Mouse (Mus musculus) cerebellum, adult 11 months (tissue): ENCODE results near the gene Rbm8a.

Experiments used
- DNase-seq: peaks from one replicate; pipeline ENCODE4 v3.0.0; 2022

The Rbm8a gene

DNA sequence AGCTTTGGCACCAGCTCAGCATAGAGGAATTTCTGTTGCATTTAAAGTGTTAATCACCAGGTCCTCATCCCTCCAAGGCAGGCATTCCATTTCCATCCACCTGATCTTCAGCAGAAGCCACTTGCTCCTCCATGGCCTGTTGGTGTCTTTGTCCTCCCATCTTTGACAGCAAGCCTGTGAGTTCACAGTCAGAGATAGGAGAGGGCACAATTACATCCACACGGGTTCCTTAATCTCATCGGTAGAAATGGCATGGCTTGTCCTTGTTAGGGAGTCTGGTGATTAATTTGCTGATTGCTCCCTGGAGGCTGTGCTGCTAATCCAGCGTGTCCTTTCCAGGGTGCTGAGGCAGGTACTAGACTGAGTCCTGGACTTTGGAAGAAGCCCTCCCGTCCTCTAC, 43.8 kb downstream of the Rbm8a start:
- no peak for DNase-seq

DNA sequence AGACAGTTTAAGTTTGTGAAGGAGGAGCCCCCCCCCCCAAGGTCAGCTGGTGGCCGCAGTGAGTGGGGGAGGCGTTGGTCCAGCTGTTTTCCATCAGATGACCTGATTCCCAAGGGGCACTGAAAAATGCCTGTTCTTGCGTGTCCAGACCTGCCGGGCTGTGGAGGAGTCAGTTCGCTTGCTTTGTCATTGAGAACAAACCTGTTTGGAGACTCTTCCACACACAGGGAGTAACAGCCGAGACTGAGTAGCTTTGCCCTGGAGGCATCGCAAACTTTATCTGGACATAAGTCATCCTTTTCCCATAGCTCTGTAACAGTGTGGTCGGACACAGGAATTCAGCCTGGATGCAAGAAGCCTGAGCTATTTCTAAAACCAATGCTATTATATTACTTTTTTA, 44.7 kb downstream of the Rbm8a start:
- DNase-seq: no peak

DNA sequence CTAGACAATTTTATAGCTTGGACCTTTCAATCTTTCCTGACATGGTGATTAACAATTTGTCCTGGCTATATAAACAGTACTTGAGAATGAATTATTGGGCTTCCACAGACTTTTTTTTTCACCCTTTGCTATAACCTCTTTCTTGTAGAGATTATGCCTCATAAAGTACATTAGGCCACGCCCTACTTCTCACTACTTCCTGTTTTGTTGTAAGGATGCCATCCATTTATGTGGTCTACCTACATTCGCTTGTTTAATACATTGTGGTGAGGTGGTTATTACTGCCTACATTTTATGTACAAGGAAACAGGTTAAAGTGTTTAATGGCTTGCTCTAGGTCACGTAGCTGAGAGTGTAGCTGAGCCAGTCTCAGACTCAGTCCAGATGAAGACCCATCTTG, 45.4 kb downstream of the Rbm8a start:
- no peak for DNase-seq

DNA sequence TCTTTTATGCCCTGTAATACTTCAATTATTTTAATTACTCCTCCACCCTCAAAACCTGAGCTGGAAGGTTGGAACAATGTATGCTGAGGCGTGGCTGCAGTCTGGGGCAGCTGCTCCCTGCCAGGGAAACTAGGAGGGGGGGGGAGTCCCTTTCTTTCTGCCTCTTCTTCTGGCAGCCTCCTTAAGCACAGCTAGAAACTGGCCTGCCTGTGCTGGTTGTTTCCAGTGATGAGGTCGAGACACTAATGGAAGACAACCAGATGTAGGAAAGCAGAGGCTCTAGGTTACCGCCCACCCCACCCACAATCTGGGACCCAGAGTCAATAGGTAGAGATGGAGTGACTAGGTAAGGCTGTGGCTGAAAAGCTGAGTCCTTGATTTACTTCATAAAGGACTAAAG, 46.0 kb downstream of the Rbm8a start:
- no peak for DNase-seq

DNA sequence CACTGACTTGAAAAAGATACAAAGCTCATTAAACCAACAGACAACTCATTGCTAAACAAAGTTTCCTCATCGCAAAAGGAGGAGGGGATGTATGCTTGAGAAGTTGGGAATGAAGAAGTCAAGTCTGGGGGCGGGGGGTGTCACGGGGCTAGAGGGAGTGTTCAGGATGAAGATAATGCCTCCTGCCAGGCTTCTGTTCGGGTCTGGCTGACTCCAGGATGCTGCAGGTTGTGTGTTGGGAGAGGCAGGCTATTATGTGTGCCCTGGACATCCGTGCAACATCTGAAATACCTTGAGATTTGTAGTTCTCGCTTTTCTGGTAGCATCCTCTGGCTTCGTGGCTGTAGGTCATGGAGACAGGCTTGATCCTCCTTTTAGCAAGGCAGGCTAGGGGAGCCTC, 48.7 kb downstream of the Rbm8a start:
- no peak for DNase-seq

DNA sequence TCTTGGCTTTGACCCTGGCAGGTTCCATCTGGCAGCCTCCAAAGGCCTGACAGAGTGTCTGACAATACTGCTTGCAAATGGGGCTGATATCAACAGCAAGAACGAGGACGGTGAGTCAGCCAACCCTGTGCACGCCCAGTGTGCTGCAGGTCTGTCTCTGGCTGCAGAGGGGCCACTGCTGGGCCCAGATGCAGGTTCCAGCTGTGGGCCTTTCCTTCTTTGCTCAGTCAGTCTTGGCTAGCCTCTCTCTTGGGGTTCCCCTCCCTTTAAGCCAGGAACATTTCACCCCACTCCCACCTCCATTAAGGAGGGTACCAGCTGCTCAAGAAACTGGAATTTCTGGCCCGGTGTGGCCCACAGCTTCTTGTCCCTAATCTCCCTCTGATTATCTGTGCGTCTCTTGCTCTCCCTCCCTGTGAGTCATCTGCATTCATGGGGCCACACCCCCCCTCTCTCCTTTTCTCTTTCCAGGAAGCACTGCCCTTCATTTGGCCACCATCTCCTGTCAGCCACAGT, 49.5 kb downstream of the Rbm8a start:
- no peak for DNase-seq

DNA sequence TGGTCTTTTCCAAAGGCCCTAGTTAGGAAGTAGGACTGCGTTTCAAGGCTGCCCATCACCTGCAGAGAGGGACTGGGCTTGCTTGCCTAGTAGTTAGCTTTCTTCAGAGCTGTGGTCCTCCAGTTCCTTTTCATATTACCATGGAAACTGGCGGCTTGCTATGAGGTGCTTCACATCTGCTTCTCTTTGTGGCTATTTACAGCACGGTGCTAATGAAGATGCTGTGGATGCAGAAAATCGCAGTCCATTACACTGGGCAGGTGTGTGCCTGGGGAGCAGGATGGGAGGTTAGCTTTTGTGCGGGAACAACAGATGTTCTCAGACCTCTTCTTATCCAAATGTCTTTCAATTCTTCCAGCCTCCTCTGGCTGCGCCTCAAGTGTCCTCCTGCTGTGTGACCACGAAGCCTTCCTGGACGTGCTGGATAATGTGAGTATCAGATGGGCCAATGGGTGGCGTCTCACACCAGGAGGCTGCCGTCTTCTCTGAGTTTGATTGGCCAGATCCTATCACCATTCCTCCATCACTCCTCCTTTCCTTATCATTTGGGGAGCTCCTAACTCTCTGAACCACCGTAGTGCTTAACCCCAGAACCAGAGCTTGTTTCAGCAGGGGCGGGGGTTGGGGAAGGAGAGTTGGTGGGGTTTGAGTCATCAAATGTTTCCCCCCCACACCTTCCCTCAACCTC, 50.7 kb downstream of the Rbm8a start:
- no peak for DNase-seq
